Mouse (Mus musculus) C2C12 (cell line): ENCODE data around the gene Hdc. TPM values are rescaled to one million over a fixed set of nuclear protein-coding genes. Genes with fewer than 3 reads are reported as not detected.
"Not testable (repeated sequence)": the region's sequence is repeated elsewhere in the genome, so short reads cannot be mapped to it uniquely, and the experiment has no call there.

Experiments used
- H3K27me3 ChIP-seq: one replicate; pipeline ENCODE4 v1.6.1; 2011; ENCODE audit not compliant: control insufficient read depth, insufficient read depth, insufficient read length
- H3K36me3 ChIP-seq: one replicate; pipeline ENCODE4 v1.6.1; 2011; ENCODE audit not compliant: control insufficient read depth, insufficient read depth
- H3K4me3 ChIP-seq: one replicate; pipeline ENCODE4 v1.5.1; 2011; ENCODE audit warnings: mild to moderate bottlenecking, control low read depth; ENCODE audit not compliant: poor library complexity, insufficient read depth, severe bottlenecking
- H3K79me2 ChIP-seq: one replicate; pipeline ENCODE4 v1.6.1; 2011; ENCODE audit not compliant: control insufficient read depth, insufficient read depth
- H3K79me3 ChIP-seq: one replicate; pipeline ENCODE4 v1.6.1; 2011; ENCODE audit warnings: low read depth, control low read depth
- H3ac ChIP-seq: one replicate; pipeline ENCODE3; 2011; ENCODE audit warnings: low read depth; ENCODE audit not compliant: control insufficient read depth, insufficient read length
- CEBPB ChIP-seq: IDR thresholded peaks from one replicate; pipeline ENCODE4 v1.6.1; 2011; ENCODE audit warnings: low read depth, mild to moderate bottlenecking, control low read depth, moderate library complexity
- CTCF ChIP-seq: IDR thresholded peaks from one replicate; pipeline ENCODE4 v1.5.1; 2011; ENCODE audit not compliant: control insufficient read depth, insufficient read depth, insufficient read length
- FOSL1 ChIP-seq: IDR thresholded peaks from one replicate; pipeline ENCODE4 v1.8.0; 2011; ENCODE audit warnings: mild to moderate bottlenecking, low read length; ENCODE audit not compliant: poor library complexity, insufficient read depth, severe bottlenecking
- MAX ChIP-seq: IDR thresholded peaks from one replicate; pipeline ENCODE4 v1.6.1; 2011; ENCODE audit warnings: mild to moderate bottlenecking, control low read depth
- MYOD1 ChIP-seq: IDR thresholded peaks from one replicate; pipeline ENCODE4 v1.6.1; 2011; ENCODE audit warnings: low read depth; ENCODE audit not compliant: control insufficient read depth, insufficient read length
- MYOG ChIP-seq: IDR thresholded peaks from one replicate; pipeline ENCODE4 v1.6.1; 2011; ENCODE audit not compliant: control insufficient read depth, insufficient read length; ENCODE audit errors: extremely low read depth
- USF1 ChIP-seq: IDR thresholded peaks from one replicate; pipeline ENCODE4 v1.6.1; 2011; ENCODE audit warnings: low read depth, mild to moderate bottlenecking, control low read depth, moderate library complexity
- polyA plus RNA-seq: library from polyadenylated mRNA; unstranded; fragments of >200 nt; fragmentation: generic; extraction: Trizol; gene quantifications from one replicate; pipeline ENCODE4 v1.2.1, GENCODE M21; 2012; ENCODE audit warnings: missing spikeins

Gene Hdc
- polyA plus RNA-seq, 1 experiment = 0.13 TPM

DNA sequence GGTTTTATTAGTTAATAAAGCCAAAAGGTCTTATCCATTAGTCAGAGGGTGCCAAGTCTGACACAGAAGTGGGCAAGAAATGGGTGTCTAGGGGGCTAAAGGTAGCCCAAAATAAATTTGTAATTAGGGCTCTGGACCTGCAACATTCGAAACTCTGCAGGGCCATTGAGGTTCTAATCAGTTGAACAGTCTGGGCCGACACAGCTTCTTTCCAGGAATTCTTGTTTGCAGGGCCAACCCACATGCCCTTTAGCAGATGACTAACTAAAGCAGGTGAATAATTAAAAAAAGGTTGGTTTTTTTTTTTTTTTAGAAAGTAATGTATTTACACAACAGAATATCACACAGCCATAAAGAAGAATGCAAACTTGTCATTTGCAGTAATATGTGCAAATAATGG, 3.4 kb upstream of the Hdc start:
- no peak overlapping the region for H3ac ChIP-seq
- no peaks in the 10 kb centered on the region for H3K79me3 ChIP-seq
- no peak for TF ChIP-seq MYOG
- TF ChIP-seq CEBPB = no peak
- TF ChIP-seq MAX = no peak
- TF ChIP-seq FOSL1 = no peak
- no peak for TF ChIP-seq USF1
- no peaks in the 10 kb centered on the region for H3K79me2 ChIP-seq
- H3K36me3 ChIP-seq = peaks cover 5% of the 10 kb centered on the region
- no peaks in the 10 kb centered on the region for H3K27me3 ChIP-seq
- no peak overlapping the region for H3K4me3 ChIP-seq

DNA sequence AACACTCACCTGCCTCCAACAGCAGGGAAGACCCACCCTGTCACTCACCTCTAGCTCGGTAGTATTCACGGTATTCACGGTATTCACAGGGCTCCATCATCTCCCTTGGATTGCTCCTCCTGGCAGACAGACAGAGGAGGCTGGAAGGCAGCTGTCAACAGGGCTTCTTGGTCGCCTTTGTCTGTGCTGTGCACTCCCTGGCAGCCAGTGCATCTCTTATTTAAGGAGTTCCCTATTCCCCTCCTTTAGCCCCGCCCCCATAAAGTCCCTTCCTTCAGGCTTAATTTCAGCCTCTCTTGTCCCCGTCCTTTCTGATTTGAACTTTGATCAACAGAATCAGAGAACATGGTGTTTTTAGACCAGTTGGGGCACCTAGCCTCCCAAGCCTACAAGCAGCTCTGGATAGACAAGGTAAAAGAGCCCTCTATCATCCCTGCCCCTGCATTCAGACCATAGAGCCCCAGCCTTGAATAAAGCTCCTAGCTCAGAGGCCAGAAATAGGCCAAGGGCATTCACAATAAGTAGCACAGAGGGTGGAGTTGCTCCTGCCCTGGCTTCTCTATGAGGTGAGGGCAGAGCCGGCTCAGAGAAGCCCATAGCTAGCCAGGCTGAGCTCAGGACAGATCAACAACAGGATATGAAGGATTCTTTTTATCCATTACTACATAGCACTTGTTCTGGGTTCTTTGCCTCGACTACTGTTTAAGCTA, 474 bp downstream of the Hdc start:
- Histone ChIP-seq H3ac (no peak overlapping the region), H3K4me3 (no peak overlapping the region), H3K36me3 (no peaks in the 10 kb centered on the region), H3K79me2 (no peaks in the 10 kb centered on the region), H3K27me3 (no peaks in the 10 kb centered on the region), H3K79me3 (no peaks in the 10 kb centered on the region)
- no peak for TF ChIP-seq CTCF
- TF ChIP-seq MYOD1 = no peak
- no peak for TF ChIP-seq MYOG
- TF ChIP-seq FOSL1 = no peak
- no peak for TF ChIP-seq CEBPB
- TF ChIP-seq USF1 = no peak

DNA sequence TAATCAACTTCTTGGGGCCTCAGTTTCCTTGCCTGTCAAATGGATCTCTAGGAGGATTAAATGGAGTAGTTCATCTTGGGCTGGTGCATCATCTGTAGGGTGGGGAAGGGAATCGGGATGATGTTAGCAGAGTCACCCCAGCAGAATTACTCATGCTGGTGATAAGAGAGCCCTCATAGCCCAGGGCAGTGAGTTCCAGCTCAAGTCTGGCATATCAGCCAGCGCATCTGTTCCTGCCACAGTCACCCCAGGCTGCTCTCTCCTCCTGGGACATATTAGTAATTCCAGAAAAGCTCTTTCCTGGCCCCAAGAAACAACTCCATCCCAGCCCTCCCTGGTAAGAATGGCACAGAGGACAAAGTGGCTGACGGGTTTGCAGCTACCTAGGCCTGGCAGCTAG, 3.7 kb downstream of the Hdc start:
- Histone ChIP-seq H3K27me3 (no peaks in the 10 kb centered on the region), H3ac (no peak overlapping the region), H3K36me3 (no peaks in the 10 kb centered on the region), H3K4me3 (no peak overlapping the region), H3K79me2 (no peaks in the 10 kb centered on the region), H3K79me3 (no peaks in the 10 kb centered on the region)
- TF ChIP-seq MYOD1 (peak; percentile 32), CEBPB (no peak), FOSL1 (no peak), CTCF (no peak)

DNA sequence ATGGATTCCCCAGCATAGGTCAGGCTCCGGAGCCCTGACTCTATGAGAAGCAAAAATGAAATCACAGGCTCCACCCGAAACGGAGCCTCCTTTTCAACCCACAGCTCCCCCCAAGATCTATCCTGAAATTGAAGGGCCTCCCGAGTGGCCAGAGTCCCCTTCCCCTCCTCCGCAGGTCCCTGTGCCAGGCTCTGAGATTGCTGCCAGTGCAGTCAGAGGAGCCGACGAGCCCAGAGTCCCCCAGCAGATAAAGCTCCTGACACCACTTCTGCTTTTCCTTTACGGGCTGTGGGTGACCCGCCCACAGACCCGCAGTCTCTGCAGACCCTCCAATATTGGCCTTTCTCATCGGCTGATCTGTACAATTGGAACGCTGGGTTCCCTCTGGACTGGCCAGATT, 9.5 kb downstream of the Hdc start:
- not testable (repeated sequence) for H3K4me3 ChIP-seq, H3ac ChIP-seq, H3K79me2 ChIP-seq, H3K27me3 ChIP-seq, H3K79me3 ChIP-seq, H3K36me3 ChIP-seq

DNA sequence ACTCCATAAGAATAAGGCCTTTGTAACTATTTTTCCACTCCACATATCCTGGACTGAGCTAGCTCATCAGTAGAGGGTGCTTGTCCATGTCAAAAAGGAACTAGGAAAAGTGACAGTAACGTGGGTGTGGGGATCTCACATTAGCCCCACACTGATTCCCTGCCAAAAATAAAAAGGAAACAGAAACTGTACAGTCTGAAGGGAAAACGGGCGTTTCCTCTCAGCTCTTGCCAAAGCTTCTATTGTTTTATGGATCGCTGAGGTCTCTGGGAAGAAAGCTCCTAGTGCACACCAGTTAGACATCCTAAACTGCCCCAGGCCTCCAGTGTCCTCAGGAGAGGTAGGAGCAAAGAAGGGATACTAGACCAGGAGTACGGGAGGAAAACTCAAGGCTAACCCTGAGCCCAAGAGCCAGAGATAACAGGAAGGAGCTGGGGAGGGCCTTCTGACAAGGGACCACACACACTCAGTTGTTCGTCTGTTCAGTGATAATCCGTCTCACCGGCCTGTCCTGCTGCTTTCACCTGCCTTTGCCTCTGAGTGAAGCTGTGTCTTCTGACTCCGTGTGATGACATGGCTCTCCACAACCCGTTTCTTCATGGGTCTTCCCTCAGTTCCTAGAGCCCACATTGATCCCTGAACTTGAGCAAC, 11.4 kb downstream of the Hdc start:
- Histone ChIP-seq H3K4me3 (no peak overlapping the region), H3ac (no peak overlapping the region), H3K79me2 (no peaks in the 10 kb centered on the region), H3K27me3 (no peaks in the 10 kb centered on the region), H3K79me3 (no peaks in the 10 kb centered on the region), H3K36me3 (no peaks in the 10 kb centered on the region)
- TF ChIP-seq USF1 (no peak), CEBPB (no peak), MYOD1 (no peak), MYOG (no peak), FOSL1 (no peak), CTCF (no peak), MAX (no peak)

DNA sequence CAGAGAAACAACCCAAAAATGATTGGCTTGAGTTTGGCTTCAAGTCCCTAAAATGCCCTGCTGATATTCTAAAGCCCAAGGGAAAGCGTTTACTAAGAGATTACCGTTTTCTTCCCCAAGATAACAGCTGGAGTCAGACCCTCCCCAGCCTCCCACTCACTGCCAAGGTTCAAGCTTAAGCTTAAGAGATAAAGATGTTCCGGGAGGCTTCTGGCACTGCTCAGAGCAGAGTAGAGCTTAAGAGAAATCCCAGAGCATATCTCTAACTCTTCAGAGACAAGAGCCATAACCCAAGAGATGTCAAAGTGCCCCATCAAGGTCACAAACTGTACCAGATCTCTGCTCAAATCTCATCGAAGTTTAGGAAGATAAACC, 12.4 kb downstream of the Hdc start:
- H3K36me3 ChIP-seq = no peaks in the 10 kb centered on the region
- no peaks in the 10 kb centered on the region for H3K79me3 ChIP-seq
- no peak overlapping the region for H3ac ChIP-seq
- TF ChIP-seq FOSL1 (no peak), MAX (no peak), MYOD1 (no peak), CTCF (no peak), CEBPB (no peak), USF1 (no peak), MYOG (no peak)
- no peaks in the 10 kb centered on the region for H3K27me3 ChIP-seq
- no peak overlapping the region for H3K4me3 ChIP-seq
- no peaks in the 10 kb centered on the region for H3K79me2 ChIP-seq
